Mouse (Mus musculus) splenic B cell, adult 2 months (primary cell): ENCODE data around the gene Smyd3.
A peak's percentile ranks its signal among the peaks of the same experiment; 100 is the strongest.
"Not testable (repeated sequence)": the region's sequence is repeated elsewhere in the genome, so short reads cannot be mapped to it uniquely, and the experiment has no call there.

ENCODE experiments used
- DNase-seq: peaks from one replicate; pipeline ENCODE4 v3.0.0-alpha.2; 2011; ENCODE audit warnings: low read depth, low spot score
- H3K27me3 ChIP-seq: 2 replicates; pipeline ENCODE4 v1.6.1; 2012; ENCODE audit warnings: mild to moderate bottlenecking, low read length, moderate library complexity, mixed read lengths; ENCODE audit not compliant: control insufficient read depth, poor library complexity, insufficient read depth, severe bottlenecking
- H3K36me3 ChIP-seq: 2 replicates; pipeline ENCODE4 v1.6.1; 2012; ENCODE audit warnings: mild to moderate bottlenecking, low read length, moderate library complexity, mixed read lengths; ENCODE audit not compliant: control insufficient read depth, poor library complexity, insufficient read depth, severe bottlenecking

Gene Smyd3

DNA sequence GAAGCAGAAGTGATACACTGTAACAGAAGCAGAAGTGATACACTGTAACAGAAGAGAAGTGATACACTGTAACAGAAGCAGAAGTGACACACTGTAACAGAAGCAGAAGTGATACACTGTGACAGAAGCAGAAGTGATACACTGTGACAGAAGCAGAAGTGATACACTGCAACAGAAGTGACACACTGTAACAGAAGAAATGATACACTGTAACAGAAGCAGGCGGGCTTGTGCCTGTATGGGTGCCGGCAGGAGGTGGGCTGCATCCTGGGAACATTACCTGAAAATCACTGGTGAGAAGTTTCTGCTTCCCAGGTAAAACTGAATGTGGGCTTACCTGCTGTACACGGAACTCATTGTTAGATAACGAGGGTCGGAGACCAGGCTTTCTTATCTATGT, 353.6 kb downstream of the Smyd3 start:
- peak; percentile 8 for DNase-seq
- H3K36me3 ChIP-seq, H3K27me3 ChIP-seq: not testable (repeated sequence)

DNA sequence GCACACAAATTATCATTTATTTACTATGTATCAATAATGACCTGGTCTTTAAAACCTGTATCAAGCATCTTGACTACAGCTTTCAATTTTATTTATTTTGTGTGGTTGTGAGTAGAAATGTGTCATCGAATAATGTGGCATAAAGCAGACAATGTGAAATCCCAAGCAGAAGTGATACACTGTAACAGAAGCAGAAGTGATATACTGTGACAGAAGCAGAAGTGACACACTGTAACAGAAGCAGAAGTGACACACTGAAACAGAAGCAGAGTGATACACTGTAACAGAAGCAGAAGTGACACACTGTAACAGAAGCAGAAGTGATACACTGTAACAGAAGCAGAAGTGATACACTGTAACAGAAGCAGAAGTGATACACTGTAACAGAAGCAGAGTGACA, 355.1 kb downstream of the Smyd3 start:
- not testable (repeated sequence) for H3K36me3 ChIP-seq, H3K27me3 ChIP-seq
- peak; percentile 38 for DNase-seq

DNA sequence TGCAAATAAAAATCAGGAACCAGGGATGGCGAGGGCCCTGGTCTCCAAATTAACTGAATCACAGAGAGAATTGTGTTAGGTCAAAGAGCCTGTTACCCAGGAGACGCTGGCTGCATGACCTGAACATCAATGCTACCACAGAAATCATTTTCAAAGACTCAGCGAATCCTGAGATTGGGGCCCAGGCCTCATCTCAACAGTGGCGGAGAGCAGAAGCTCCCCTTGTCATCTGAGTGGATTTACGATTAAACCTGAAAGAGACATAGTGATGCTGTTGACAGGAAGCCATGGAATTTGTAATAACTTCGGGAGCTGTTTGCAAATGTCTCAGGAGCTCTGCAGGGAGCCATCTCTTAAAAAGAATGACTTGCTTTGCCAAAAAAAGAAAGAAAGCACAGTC, 355.9 kb downstream of the Smyd3 start:
- H3K36me3 ChIP-seq, result no peaks in the 10 kb centered on the region
- DNase-seq, result no peak
- no peaks in the 10 kb centered on the region for H3K27me3 ChIP-seq

DNA sequence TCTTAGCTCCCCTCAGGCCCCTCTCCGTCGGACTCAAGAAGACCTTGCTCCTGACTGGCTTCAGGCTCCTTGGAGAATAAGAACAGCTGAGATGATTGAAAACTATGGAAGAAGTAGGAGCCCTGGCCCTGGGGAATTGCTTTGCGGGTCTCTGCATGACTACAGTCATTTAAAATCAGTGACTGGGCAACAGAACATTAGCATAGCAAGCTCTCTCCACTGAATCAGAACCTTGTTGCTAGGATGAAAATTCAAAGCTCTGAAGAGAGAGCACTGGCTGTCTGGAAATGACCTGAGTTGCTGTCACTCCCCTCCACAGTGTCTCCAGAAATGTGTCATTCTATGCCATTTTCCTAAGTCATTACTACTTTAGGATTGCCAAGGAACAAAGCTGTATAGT, 357.1 kb downstream of the Smyd3 start:
- DNase-seq, result no peak
- no peaks in the 10 kb centered on the region for H3K36me3 ChIP-seq

DNA sequence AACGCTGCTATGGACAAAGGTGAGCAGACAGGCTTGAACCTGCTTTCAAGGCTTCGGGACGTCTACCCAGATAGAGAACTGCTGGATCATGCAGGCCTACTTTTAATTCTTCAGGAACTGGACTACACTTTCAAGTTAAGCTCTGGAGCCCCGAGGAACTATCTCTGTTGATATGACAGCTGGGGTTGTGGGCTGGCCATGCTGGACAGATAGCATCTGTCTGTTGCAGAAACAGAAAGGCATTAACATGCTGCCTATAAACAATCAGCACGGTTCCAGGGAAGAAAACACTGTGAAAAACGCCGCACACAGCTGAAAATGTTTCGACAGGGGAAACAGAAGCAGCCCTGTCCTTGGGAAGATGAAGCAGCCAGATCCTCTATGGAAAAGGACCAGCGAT, 365.5 kb downstream of the Smyd3 start:
- no peaks in the 10 kb centered on the region for H3K27me3 ChIP-seq
- H3K36me3 ChIP-seq, result no peaks in the 10 kb centered on the region
- no peak for DNase-seq

More for the DNA sequence above, 357.1 kb downstream of the Smyd3 start:
- no peaks in the 10 kb centered on the region for H3K27me3 ChIP-seq

DNA sequence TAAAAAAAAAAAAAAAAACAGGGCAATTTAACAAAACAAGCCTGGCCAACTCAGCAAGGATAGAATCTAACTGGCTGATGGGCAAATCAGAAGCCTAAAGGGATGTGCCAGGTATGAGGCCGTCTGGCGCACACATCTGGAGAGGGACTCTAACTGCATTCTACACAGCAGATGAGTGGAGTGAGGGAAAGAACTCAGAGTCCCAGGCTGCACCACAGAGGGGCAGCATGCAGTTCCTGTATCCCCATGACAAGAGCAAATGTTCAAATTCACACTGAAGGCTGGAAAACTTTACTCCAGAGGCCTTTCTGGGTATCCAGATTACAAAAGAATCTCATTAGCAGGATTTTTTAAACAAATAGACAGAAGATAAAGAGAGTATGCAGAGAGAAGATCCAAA, 366.6 kb downstream of the Smyd3 start:
- DNase-seq, result no peak
- Histone ChIP-seq H3K36me3 (no peaks in the 10 kb centered on the region), H3K27me3 (no peaks in the 10 kb centered on the region)

DNA sequence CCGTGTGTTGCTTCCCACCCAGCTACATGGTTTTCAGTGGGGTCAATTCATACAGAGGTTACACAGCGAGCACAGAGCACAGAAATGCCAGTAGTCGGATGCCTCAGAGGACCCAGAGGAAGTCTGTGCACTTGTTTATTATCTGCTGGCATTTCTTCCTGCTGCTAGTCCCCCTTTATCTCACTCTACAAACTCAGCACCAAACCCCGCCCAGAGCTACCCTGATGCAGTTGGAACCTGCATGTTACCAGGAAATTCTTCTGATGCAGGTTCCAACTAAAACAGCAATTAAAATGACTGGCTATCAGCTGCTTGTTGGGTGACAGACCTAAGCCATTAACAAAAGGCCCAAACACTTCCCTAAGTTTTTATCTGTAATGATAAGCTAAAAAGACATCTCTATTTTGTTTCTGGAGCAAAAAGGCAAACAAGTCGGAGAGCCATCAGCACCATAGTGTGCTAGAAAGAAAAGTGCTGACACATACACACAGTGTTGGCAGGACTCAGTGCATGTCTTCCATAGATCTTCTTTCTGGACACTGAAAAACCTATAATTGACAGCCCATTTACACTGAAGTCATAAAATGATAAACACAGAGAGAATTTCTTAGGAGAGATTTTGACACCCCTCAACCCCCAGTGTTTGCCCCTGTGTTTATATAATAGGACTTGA, 368.2 kb downstream of the Smyd3 start:
- H3K36me3 ChIP-seq, result no peaks in the 10 kb centered on the region
- no peaks in the 10 kb centered on the region for H3K27me3 ChIP-seq
- DNase-seq, result no peak

DNA sequence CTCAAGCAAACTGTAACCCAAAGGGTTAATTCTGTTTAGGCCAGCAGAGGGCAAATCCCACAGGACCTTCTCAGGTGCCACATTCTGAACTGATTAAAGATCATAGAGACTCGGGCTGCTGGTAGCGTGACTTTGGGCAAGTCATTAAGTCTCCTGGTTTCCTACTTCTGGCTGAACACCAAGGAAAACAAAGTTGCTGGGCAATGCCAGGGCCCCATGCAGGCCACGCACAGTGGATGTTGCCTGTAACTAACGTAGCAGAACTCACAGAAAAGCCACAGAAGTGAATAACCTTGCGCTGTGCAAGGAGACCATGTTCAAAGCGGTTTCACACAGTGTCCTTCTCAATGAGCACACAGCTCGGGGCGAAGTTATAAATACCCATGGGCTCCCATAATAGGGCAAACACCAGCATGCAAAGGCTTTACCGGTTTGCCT, 371.1 kb downstream of the Smyd3 start:
- no peak for DNase-seq
- no peaks in the 10 kb centered on the region for H3K36me3 ChIP-seq
- H3K27me3 ChIP-seq, result no peaks in the 10 kb centered on the region

DNA sequence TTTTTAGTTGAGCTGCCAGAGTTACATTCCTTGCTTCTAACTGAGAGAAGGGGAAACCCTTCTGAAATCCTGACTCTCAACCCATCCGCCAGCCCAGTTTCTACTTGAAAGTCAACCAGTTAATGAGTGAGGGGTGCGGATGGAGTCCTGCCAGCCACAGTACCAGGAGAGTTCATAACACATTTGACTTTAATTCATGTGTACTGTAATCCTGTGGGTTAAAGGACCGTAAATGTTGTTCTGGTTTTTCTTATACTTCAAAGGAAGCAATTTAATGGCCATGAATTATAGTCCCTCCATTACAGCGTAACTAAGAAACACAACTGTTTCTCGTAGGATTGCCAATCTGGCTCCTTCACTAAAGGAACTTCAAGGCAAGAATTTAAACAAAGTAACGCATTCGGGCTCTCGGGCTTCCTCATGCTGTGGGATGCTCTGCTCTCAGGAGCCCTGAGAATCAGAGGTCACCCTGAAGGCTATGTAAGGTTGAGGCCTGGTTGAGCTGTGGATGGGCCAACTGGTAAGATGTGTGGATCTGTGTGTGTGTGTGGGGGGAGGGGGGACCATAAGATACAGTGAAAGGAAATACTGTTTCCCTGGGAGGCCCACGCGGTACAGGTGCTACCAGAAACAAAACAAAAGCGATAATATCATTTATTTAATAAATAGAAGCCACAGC, 374.5 kb downstream of the Smyd3 start:
- H3K36me3 ChIP-seq, result no peaks in the 10 kb centered on the region
- no peak for DNase-seq
- H3K27me3 ChIP-seq, result no peaks in the 10 kb centered on the region

DNA sequence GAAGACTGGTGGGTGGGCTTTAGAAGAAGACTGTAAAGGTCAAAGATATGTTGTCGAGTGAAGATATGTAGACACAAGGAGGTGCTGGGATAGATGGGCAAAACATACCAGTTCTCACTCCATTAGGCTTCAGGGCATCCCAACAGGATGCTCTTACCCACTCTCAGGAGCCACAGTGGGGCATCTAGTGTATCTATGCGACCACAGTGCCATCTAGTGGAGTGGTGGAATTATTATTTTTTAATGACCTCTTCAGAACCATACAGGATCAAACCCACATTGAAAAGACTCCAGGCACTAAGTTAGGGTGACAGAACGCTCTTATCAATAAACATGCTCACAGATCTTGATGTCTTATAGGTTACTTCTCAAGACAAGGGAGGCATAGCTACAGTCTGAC, 375.7 kb downstream of the Smyd3 start:
- no peaks in the 10 kb centered on the region for H3K36me3 ChIP-seq
- H3K27me3 ChIP-seq, result no peaks in the 10 kb centered on the region
- DNase-seq, result peak; percentile 40

DNA sequence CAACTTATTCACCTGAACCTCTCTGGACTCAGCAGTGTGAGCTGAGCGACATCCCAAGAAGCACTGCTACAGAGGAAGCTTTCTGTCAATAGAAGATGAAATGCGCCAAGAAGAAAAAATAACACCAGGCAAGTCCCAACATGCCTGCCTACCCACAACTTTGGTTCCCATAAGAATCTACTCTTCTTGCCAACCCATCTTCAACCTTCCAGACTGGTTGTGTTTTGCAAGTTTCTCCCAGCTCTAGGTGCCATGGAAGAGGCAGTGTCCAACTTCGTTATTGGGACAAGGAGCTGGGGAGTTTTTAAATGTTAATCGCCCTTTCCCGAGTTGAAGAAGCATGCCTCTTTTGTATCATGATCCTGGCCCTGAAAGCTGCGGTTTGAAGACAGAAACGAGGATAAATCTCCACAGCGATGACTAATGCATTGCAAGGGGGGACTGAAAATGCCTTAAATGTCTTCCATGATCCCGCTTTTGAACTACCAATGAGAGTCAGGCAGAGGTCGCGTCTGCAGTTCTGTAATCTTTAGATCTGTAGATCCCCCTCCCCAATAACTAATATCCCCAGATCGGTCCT, 376.7 kb downstream of the Smyd3 start:
- H3K27me3 ChIP-seq, result no peaks in the 10 kb centered on the region
- no peak for DNase-seq
- H3K36me3 ChIP-seq, result no peaks in the 10 kb centered on the region

DNA sequence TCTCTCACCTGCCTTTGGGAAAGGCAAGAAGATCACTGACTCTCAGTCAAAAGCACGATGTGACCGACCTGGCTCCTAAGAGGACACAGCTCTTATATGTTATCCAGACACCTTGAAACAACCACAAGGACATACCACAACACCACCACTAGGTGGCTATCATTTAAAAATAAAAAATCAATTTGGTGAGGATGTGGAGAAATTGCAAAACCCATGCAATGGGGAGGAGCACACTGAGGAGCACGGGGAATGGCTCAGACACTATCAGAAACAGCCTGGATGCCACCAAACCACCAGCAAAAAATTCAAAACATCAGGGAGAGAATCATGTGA, 380.7 kb downstream of the Smyd3 start:
- no peaks in the 10 kb centered on the region for H3K36me3 ChIP-seq
- no peak for DNase-seq
- H3K27me3 ChIP-seq, result no peaks in the 10 kb centered on the region

DNA sequence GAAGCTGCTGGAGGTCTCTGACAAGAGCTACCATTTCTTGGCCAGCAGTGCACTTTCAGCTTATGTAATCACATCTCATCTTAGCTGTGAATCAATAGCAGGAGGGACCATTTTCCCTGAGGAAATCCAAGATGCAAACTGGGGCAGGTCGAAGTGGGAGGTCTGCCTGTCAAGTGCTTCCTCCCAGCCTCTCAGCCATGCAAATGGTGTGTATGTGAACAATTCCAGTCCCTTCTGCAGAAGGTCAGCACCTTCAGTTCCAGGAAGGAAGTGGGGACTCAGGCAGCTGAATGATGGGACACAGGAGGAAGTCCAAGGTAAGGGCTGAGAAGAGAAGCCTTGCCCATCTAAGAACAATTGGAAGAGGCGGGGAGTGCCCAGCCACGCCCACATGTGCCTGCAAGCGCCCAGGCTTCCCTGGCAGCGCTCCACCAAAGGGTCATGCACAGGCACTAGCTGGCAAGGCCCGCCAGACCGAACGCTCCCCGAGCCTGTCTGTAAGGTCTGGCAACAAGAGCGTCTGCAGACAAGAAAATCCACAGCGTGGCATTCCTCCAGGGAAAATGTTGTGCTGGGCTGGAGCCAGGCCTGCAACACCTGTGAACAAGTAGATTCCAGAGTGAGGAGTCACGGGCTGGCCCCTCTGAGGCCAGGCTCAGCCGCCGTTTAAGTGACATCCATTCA, 381.2 kb downstream of the Smyd3 start:
- no peaks in the 10 kb centered on the region for H3K36me3 ChIP-seq
- no peaks in the 10 kb centered on the region for H3K27me3 ChIP-seq
- DNase-seq, result no peak

DNA sequence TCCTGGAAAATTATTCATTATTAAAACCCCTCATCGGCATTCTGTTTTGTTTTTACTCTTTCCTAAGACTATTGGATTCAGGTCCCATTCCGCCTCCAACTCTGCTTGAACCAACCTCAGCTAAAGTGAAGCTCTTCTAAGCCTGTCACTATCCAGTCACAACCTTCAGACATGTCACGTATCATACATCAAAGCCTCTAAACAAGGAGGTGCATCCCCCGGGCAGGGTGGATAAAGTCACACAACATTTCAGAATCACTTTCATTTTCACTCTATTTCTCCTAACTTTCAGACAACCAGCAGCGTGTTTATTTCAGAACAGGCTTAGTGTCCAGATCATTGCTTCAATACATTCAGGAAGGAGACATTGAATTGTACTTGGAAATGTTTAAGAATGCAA, 387.8 kb downstream of the Smyd3 start:
- no peak for DNase-seq
- no peaks in the 10 kb centered on the region for H3K36me3 ChIP-seq

DNA sequence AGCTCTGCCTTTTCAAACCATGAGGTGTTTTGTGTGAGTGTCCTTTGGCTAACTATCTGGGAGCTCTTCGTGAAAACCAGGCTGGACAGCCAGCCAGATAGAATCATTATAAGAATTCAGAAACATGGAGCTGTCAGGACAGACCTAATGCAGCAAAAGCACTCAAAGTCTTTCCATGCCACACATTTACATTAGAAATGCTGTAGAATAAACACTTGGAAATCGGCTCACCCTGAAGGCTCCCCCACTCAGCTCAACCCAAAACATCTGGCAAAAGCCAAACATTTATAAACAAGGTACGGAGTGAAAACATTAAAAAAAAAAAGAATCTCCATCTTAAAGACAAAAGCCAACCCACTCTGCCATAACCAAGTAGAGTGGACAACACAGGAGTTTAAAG, 391.6 kb downstream of the Smyd3 start:
- DNase-seq, result no peak
- no peaks in the 10 kb centered on the region for H3K27me3 ChIP-seq
- no peaks in the 10 kb centered on the region for H3K36me3 ChIP-seq

More for the DNA sequence above, 387.8 kb downstream of the Smyd3 start:
- no peaks in the 10 kb centered on the region for H3K27me3 ChIP-seq
